Mouse (Mus musculus): ENCODE measurements at regions not wholly inside any gene's neighbourhood (a gene's known extent, or its start where the extent isn't known, plus 50 kb on each side); places are given as distances from the start of the nearest gene placed in this dataset.

DNA sequence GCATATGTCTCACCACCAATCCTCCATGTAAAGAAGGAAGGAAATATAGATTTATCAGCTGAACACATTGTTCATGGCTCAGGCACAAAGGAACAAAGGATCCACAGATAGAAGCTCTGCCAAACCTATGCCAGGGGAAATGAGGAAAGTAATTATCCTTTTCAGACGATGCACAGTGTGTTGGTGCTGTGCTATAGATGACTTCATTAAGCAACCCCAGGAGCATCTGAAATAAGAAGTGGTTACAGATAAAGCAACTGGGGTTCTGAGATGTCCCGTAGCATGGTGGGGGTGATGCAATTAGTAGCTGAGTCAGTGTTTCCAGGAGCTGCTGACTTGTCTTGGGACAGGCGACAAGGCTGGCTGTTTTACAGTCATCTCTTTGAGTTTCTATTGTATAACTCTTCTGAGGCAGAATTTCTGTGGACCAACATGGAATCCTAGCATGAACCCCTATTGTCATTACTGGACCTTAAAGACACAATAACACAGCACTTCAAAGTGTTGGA is 86.2 kb upstream of the Pdzrn3 start:
- Histone ChIP-seq H3K27me3 (no peaks in the 10 kb centered on the region), H3K9ac (no peak overlapping the region), H3K4me3 (no peak overlapping the region), H3K9me3 (no peaks in the 10 kb centered on the region), H3K4me1 (no peaks in the 10 kb centered on the region), H3K36me3 (no peaks in the 10 kb centered on the region), H3K4me2 (no peak overlapping the region), H3K27ac (no peak overlapping the region)
- WGBS, result 74% methylated on average over 3 of the region's 3 CpGs
- no peak for ATAC-seq (ENCODE audit: insufficient number of reproducible peaks, insufficient read depth, low FRiP score, low TSS enrichment, low read depth)

DNA sequence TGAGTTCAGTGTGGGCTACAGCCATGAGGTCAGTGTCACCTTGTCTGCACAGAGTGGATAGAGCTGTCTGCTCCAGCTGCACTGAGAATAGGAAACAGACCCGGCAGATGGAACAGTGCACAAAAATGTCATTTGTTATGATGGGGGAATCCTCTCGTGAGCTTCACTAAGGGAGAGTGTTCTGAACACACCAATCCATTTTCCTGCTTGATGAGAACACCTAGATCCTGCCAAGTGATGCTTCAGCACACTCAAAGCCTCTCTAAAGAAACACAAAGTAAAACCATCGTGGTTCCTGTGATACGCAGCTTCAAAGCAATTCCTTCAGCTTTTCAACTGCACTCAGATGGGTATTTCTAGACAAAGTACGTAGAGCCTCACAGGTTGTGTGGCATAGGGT is 69.0 kb upstream of the Pdzrn3 start:
- Histone ChIP-seq H3K4me2 (no peak overlapping the region), H3K9me3 (no peaks in the 10 kb centered on the region), H3K27me3 (no peaks in the 10 kb centered on the region), H3K27ac (no peak overlapping the region), H3K4me1 (no peaks in the 10 kb centered on the region), H3K4me3 (no peak overlapping the region), H3K9ac (no peak overlapping the region), H3K36me3 (no peaks in the 10 kb centered on the region)
- WGBS, result 70% methylated on average over 5 of the region's 5 CpGs
- ATAC-seq (ENCODE audit: insufficient number of reproducible peaks, insufficient read depth, low FRiP score, low TSS enrichment, low read depth), result no peak

DNA sequence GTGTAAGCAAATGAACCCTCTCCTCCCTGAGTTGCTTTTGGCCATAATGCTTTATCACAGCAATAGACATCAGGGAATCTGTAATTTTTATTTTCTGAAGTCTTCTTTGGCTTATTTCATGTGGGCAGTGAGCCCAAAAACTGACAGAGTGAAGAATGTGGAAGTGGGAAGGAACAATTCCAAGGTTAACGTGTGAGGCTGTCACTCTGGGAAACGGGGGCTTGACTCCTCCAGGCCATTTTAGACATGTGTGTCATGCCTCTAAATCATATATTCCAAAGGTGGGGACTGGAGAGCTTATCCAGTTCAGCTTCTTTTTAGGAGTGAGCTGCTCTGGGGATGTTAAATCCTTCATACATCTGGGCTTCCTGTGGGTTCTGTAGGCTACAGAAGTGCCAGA is 68.6 kb upstream of the Pdzrn3 start:
- Histone ChIP-seq H3K27me3 (no peaks in the 10 kb centered on the region), H3K36me3 (no peaks in the 10 kb centered on the region), H3K9ac (no peak overlapping the region), H3K27ac (no peak overlapping the region), H3K4me1 (no peaks in the 10 kb centered on the region), H3K4me3 (no peak overlapping the region), H3K9me3 (no peaks in the 10 kb centered on the region), H3K4me2 (no peak overlapping the region)
- no peak for ATAC-seq (ENCODE audit: insufficient number of reproducible peaks, insufficient read depth, low FRiP score, low TSS enrichment, low read depth)
- 49% methylated on average over 2 of the region's 2 CpGs for WGBS

DNA sequence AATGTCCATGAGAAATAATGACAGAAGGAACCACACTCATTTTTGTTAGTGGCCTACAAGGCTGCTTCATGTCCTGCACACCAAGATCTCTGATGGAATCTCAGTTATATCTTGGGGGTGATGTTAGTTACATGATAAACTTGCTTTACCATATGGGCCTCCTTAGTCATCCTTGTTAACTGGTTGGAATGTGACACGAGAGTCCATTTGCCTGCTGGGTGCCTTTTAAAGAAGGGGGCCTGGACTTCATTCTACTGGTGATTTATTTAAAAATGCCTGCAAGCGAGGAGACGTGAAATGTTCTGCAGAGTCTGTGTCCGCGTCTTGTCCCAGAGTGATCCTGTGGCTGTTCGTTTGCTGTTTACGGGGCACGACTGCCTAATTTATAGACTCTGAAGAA is 55.1 kb upstream of the Pdzrn3 start:
- Histone ChIP-seq H3K27me3 (no peaks in the 10 kb centered on the region), H3K27ac (no peak overlapping the region), H3K4me1 (0 out of 2 replicates have a peak, but pooled peaks cover 3% of the 10 kb centered on the region), H3K9me3 (no peaks in the 10 kb centered on the region), H3K36me3 (no peaks in the 10 kb centered on the region), H3K4me3 (no peak overlapping the region), H3K9ac (no peak overlapping the region), H3K4me2 (no peak overlapping the region)
- WGBS, result 52% methylated on average over 8 of the region's 8 CpGs
- ATAC-seq (ENCODE audit: insufficient number of reproducible peaks, insufficient read depth, low FRiP score, low TSS enrichment, low read depth), result no peak

DNA sequence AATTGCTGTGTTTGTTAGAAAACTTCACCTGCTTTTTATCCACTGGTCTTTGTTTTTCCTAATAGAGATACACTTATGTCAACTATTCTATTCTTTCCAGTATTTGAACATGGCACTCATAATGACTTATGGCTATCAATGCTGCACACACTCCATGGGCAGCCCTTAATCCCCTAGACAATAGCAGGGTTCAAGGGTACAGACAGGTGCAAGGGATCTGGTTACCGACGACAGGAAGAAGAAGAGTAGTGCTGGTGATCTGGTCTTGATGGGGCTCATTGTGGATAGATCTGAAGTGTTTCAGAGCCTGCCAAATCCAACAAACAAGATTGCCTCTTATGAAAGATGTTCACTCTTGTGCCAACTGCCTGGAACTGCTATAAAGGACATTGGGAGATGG is 51.9 kb upstream of the Pdzrn3 start:
- 0 out of 2 replicates have a peak, but pooled peaks cover 3% of the 10 kb centered on the region for H3K4me1 ChIP-seq
- ATAC-seq (ENCODE audit: insufficient number of reproducible peaks, insufficient read depth, low FRiP score, low TSS enrichment, low read depth), result no peak
- WGBS, result 64% methylated on average over 2 of the region's 2 CpGs
- no peak overlapping the region for H3K4me2 ChIP-seq
- no peak overlapping the region for H3K9ac ChIP-seq
- H3K36me3 ChIP-seq, result no peaks in the 10 kb centered on the region
- no peaks in the 10 kb centered on the region for H3K27me3 ChIP-seq
- H3K4me3 ChIP-seq, result no peak overlapping the region
- H3K9me3 ChIP-seq, result no peaks in the 10 kb centered on the region
- H3K27ac ChIP-seq, result no peak overlapping the region
